Mouse (Mus musculus) liver (tissue): ENCODE data around the gene Rac2.

Experiments used
- DNase-seq: peaks from one replicate; pipeline ENCODE4 v3.0.0-alpha.2; 2020; ENCODE audit warnings: mixed read lengths

The Rac2 gene

DNA sequence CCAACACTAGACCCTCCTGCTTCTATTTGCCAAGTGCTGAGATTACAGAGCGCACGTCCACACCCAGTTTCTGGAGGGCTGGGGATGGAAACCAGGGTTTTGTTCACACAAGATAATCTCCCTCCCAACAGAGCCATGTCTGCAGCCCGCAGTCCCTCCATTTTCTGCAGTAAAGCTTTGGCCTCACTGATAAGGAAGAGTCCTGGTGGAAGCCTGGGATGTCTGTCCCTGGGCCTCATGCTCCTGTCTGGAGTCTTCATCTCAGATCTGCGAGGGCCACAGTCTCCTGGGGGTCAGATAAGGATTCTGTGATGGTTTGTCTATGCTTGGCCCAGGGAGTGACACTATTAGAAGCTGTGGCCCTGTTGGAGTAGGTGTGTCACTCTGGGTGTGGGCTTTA is 15.5 kb upstream of the Rac2 start:
- DNase-seq, result no peak

- DNase-seq, result peak; percentile 81
Observed at GRCm38 (mm10) chr15:78587050-78587994, 14.7 kb upstream of the Rac2 start.

GRCm38 (mm10) chr15:78585404-78585803 is 12.8 kb upstream of the Rac2 start:
- no peak for DNase-seq

GRCm38 (mm10) chr15:78583352-78583751 is 10.8 kb upstream of the Rac2 start:
- no peak for DNase-seq

DNA sequence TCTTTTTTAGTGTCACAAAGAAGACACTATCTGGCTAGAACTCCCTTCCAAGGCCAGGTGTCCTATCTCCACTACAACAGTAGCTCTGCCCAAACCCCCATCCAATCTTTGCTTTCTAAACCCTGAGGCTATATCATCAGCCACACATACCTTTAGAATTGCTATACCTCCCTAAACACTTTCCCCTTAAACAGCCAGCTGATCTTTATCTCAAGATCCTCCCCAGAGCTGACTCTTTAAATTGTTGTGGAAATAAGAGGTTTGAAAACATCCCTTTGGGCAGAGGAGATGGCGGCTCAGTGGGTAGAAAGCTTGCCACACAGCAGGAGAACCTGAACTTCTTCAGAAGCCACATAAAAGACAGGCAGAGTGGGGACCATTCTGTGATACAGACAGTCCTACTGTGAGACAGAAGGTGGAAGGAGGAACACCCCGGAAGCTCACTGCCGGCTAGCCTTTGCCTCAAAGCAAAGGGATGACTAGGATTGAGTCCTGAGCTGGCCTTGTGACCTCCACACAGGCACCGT is 3.8 kb upstream of the Rac2 start:
- DNase-seq, result no peak

- DNase-seq, result peak; percentile 45
Observed at GRCm38 (mm10) chr15:78572270-78572600, 348 bp downstream of the Rac2 start.

- DNase-seq, result peak; percentile 87
Observed at GRCm38 (mm10) chr15:78571554-78572269, 871 bp downstream of the Rac2 start.

GRCm38 (mm10) chr15:78570170-78570569 is 2.4 kb downstream of the Rac2 start:
- no peak for DNase-seq

DNA sequence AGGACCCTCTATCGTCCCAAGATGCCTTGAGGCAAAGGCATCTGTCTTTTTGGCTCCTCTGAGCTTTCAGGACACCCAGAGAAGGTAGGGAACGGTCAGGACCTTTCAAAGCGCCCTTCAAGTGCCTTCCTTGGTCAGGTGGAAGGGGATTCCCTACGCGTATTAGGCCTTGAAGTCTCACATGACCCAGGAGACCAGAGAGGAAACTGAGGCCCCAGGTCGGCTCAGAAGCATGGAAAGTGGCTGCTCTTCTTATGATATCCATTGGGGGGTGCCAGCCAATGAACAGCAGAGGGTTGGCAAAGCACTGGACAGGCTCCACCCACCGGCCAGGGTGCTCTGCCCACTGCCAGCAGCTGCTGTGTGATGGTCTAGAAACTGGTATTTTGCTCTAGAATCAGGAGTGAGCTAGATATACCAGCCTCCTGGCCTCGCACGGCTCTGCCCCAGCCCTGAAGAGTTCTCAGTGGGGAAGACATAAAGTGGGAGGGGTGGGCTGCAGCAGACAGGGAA is 4.9 kb downstream of the Rac2 start:
- DNase-seq, result peak; percentile 59

- DNase-seq, result peak; percentile 69
Observed at GRCm38 (mm10) chr15:78564764-78565435, 7.7 kb downstream of the Rac2 start.

- DNase-seq, result peak; percentile 57
Observed at GRCm38 (mm10) chr15:78563937-78564336, 8.6 kb downstream of the Rac2 start.

DNA sequence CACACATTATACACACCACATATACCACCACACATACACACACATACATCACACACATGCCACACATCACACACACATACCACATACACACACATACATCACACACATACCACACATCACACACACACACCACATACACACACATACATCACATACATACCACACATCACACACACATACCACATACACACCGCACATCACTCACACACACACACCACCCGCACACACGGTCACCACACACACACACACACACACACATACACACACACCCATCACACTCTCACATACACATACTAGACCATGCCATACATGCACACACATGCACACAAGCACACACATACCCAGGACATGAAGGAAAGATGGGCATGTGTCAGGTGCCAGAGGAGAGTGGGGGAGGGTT is 9.2 kb downstream of the Rac2 start:
- no peak for DNase-seq

DNA sequence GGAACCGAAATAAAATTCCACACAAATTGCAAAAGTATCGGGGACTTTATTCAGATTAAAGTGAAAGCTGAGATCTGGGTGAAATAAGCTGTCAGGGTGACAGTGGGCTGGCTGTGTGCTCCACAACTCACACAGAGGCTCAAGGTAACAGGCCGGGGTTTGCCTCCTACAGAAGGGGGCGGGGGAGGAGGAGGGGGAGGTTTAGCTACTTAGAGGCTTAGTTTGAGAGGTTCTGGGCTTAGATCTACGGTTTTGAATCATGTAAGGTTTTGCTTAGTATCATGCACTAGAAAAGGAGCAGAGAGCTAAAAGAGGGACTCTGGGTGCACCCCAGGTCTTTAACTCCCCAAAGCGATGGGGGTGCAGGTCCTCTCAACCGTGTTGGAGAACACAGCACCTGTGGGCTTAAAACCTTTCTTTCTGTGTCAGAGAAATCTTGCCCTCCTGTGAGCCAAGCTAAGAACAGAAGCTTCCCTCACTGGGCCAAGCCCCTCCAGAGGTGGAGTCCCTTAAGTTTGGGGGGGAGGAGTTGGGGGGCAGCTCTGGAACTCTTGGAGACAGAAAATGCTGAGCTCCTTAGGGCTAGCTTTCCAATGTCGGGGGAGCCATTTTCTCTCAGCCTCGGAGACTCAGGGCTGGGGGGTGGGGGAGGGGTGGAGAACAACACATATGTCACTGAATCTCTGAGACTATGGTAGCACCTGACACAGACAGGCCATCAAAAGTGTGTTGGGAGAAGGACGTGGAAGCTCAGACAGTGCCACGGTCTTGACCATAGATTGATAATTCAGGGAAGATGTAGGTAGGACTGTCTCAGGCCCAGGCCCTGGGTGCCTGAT is 13.2 kb downstream of the Rac2 start:
- no peak for DNase-seq

DNA sequence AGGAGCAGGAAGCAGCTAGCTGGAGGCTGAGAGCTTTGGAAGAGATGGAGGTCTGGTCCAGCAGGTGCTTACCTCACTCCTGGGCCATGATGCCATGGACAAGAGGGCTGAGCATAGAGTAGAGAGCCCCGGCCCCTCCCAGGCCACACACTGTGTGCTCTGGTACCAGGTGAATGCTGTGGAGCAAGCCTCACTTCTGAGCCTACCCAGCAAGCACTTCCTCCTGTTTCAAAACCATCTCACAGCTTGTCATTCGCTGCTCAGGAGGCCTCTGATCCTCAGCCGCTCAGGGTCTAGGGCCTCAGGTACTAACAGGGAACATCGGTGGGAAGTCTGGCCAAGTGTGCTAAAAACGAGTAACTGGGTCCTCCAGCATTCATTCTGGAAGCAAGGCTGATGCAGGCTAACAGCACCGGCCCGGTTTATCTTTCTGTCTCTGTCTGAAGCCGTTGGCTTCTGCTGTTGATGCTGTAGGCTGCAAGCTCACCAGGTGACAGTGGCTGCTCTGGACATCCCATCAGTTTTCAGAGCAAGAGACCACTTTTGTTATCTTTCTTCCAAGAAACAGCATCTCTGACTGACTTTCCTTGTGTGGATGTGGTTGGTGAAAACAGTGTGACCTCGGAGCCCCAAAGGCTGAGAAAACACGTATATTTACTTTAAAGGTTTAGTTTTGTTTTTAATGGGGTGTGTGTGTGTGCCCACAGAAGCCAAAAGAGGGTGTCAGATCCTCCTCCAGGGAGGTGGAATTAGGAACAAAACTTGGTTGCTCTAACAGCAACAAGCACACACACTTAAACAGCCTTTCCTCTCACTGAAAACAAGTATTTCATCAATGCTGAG is 14.7 kb downstream of the Rac2 start:
- no peak for DNase-seq

DNA sequence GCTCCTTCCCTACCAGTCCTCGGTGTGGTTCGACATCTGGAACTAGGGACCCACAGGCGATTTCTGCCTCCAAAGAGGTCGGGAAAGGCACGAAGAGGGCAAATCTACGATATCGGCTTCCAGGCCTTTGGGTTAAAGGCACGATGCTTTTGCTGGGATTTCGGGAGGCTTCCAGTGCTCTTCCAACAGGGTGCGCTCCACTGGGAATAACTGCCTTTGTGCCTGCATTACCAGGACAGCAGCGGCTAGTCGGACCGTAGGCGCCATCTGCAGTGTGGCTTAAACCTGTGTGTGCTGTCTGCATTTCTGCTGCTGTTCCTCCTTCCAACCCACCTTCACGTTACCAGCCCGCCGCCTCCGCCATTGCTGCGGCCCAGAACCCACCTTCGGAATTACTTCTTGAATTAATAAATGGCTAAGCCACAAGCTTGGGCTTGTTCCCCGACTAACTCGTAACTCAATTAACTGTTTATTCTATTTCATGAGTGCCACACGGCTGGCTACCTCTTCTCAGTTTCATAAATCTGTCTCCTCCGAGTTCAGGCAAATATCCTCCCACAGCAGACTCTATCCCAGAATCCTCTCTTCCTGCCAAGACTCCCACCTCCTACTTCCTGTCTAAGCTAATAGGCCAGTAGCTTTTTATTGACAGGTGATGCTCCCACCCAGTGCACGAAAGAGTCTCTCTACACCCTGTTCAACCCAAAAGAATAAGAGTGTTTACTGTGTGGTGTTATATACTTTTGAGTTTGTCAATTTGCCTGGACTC is 17.9 kb downstream of the Rac2 start:
- DNase-seq, result no peak

- DNase-seq, result no peak
Observed at GRCm38 (mm10) chr15:78549189-78549734, 23.3 kb downstream of the Rac2 start.

GRCm38 (mm10) chr15:78548711-78549110 is 23.9 kb downstream of the Rac2 start:
- DNase-seq, result no peak

DNA sequence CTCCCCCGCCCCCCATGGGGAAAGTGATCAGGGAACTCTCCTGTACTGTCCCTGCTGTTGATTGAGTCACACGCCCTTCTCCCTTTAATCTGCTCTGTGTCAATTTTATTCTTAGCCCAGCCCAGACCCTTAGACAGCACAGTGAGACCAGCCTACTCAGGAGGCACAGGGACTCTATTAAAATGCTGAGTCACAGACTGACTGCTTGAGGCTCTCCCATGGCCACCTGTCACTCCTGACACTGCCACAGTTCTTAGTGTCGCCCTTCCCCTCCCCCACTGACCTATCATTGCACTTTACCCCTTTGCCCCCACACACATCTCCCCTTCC is 24.3 kb downstream of the Rac2 start:
- DNase-seq, result no peak

- no peak for DNase-seq
Observed at GRCm38 (mm10) chr15:78547415-78548335, 24.9 kb downstream of the Rac2 start.
